Mouse (Mus musculus): ENCODE data around the gene Cox17. TPM values are rescaled to one million over a fixed set of nuclear protein-coding genes. Genes with fewer than 3 reads are reported as not detected.
A peak's percentile ranks its signal among the peaks of the same experiment; 100 is the strongest.

The Cox17 gene
- total RNA-seq, 2 experiments from 2014 or later, result 121 to 152 TPM

DNA sequence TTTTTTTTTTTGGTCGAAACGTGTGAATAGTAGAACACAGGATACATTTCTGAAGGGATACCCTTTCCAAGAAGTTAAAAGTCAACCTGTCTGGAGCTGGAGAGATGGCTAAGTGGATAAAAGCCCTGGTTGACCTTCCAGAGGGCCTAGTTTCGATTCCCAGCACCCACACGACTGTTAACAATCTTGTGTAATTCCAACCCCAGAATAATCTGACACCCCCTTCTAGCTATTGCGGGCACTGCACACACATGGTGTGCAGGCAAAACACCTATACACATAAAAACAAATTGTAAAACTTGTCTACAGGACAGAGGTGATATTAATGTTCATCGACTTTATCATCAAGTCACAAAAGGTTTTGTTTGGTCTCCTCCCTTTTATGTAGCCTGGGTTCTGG lies 797 bp downstream of the Cox17 start:
- intact Hi-C loops (cut with DNase I), result no loop called here
- DNase-seq, result no peak

DNA sequence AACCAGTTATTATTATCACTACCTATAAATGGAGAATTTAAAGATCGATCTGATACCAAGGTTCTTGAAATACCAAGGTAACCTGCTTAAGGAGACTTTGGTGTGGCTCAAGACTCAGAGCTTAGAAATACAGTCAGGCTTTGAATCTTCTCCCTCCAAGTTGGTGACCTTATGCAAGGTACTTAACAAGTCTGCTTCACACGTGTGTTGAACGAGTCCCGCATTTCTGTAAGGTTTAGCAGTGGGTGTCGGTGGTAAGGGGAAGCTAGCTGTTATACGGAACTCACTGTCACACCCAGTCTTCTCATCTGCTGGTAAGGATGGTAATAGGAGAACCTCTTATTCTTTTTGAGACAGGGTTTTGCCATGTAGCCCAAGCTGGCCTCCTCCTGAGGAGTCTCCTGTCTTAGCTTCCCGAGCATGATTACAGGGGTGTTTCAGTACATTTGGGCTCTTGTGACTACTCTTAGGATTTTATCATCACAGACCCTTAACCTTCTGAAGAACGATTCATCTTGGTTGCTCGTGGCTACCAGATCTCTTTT lies 1.5 kb downstream of the Cox17 start:
- intact Hi-C loops (cut with DNase I), result no loop called here
- DNase-seq, result no peak

DNA sequence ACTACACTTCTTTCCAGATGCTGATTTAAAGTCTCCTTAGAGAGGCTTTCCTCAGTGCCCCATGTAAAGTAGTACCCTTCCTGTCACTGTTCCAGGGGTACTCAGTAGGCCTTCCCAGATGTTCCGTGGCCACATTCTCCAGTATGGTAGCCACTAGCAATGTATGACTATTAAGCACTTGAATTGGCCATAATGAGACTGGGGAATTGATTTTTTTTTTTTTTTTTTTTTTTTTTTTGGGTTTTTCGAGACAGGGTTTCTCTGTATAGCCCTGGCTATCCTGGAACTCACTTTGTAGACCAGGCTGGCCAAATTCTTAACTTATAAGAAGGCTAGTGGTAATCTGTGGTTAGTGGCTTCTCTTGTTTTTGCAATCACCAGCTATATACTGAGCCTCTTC lies 3.1 kb downstream of the Cox17 start:
- DNase-seq, result no peak
- intact Hi-C loops (cut with DNase I), result no loop called here

DNA sequence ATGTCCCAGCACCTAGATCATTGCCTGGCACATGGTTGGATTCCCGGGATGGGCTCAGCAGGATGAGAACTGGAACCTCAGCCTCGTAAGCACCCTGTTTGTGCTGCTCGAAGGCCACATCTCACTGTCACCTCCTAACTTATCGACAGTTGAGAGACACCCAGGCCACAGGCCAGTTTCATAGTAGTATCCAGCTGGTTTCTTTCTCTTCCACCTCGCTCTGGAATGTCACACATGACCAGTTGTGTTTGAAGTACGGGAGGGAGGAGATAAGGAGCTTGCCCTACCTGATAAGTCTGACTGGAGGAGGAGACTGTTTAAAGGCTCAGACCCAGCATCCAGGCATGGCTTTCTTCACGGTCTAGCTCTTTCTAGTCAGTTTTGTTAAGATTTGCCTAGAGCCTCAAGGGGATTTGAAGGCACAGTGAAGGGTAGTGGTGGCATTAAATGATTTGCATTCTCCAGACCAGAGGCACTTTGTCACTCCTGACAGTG lies 3.6 kb downstream of the Cox17 start:
- no peak for DNase-seq
- intact Hi-C loops (cut with DNase I), result no loop called here

DNA sequence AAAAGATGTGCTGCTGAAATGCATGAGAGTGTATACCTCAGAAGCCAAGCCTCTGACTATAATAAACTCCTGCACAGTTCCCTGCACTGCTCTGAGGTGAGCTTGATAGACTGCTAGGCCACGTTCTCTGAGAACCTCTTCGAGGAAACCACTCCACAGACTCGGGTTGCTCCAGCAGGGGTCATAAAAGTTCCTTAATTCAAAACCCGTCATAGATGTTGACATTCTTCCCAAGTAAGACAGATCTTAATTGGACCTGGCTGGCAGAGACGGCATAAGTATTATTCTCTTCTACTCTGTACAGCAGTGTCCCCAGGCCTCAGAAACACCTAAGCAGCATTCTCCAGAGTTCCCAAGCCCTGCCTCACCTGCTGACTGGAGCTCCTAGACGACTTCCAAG lies 4.1 kb downstream of the Cox17 start:
- intact Hi-C loops (cut with DNase I), result no loop called here
- DNase-seq, result no peak

- intact Hi-C loops (cut with DNase I), result no loop called here
- no peak for DNase-seq
Observed at GRCm38 (mm10) chr16:38352031-38352430, 5.2 kb downstream of the Cox17 start.

DNA sequence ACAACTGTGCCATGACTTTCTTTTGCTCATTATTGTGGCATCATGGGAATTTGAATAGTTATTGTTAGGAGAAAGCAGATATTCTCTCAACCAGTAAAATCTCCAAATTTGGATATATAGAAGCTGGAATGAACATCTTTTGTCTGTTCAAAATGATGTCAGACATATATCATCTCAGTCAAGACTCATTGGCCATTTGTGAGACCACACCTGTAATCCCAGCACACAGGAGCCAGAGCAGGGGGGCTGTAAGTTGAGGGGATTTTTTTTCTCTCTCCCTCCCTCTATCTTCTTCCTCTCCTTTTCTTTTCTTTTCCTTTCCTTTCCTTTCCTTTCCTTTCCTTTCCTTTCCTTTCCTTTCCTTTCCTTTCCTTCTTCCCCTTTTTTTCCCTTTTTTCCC lies 6.1 kb downstream of the Cox17 start:
- intact Hi-C loops (cut with DNase I), result no loop called here

GRCm38 (mm10) chr16:38353642-38354041 lies 6.9 kb downstream of the Cox17 start:
- intact Hi-C loops (cut with DNase I), result no loop called here
- DNase-seq, result no peak

More for the DNA sequence above, 6.1 kb downstream of the Cox17 start:
- no peak for DNase-seq

DNA sequence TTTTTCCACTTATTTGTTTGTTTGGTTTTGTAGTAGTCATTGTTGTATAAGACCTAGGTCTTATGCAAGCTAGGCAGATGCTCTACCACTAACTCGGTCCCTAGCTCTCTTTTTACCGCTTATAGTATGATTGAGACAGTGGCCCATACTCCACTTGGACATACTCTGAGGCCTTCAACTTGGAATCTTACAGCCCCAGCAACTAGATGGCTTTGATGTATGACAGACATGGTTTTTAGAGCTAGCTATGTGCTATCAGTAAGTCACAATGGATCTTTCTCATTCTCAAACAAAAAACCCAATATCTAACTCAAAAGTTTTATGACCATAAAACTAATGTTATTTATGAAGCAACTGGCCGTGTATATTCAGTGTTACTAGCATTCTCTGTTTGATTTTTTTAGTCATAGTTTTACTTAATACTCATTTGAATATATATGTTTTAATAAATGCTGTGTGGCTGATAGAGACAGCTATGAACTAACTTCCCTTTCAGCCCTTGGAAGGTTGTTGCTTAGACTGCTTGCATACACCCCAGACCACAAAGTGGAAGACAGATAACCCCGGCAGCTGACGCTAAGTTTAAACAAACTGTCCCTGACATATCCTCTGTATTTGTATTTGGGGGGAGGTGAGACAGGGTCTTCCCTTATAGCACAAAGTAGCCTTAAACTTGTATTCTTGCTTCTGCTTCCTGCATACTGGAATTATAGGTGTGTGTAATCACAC lies 7.6 kb downstream of the Cox17 start:
- no peak for DNase-seq
- intact Hi-C loops (cut with DNase I), result no loop called here

DNA sequence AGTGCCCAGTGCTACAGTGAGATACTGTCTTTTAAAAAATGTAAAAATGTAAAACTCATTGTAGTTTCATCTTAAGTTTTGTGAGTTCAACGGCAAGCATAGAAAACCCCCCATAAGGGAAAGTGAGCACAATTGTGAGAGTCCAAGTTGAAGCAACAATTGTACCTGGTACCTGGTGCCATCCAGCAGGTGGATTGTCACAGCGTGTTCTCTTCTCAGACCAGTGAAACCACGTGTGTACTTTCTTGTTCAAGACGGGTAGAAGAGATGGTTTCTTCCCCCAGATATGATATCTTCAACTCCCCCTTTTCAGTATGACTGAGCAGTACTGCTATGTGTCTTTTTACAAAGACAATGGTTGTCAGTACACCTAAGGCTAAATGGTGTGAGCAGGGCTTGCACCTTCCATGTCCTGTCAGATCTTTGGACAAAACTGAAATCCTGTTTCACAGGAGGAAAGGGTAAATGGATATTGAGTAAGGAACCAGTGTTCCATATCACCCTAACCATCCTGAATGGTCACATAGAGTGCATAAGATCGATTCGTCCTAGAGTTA lies 11.5 kb downstream of the Cox17 start:
- DNase-seq, result no peak
- intact Hi-C loops (cut with DNase I), result no loop called here

GRCm38 (mm10) chr16:38359241-38359640 lies 12.4 kb downstream of the Cox17 start:
- intact Hi-C loops (cut with DNase I), result no loop called here
- no peak for DNase-seq

- intact Hi-C loops (cut with DNase I), result no loop called here
- DNase-seq, result no peak
Observed at GRCm38 (mm10) chr16:38359857-38360256, 13.1 kb downstream of the Cox17 start.

GRCm38 (mm10) chr16:38360317-38360716 lies 13.5 kb downstream of the Cox17 start:
- DNase-seq, result no peak
- intact Hi-C loops (cut with DNase I), result no loop called here

DNA sequence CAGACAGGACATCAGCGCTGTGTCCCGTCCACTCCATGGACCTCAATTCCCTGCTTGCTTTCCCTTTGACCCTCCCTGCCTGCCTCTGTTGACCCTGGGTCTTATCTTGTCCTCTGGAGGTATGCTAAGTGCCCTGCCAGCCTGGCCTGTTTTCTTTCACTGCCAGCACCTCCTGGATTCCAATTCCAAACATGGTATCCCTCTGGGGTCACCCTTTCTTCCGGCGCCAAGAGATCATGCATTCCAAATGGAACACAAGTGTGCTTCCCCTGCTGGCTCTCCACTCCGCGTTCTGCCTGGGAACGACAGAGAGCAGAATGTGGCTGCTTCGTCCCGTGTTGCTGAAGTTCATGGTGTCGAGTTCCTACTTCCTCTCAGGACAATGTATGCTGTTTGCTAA lies 15.1 kb downstream of the Cox17 start, which contains the start of gene Popdc2:
Gene Popdc2 (plus strand): TSS at position 277 of the 400 bp plus-strand sequence.
- intact Hi-C loops (cut with DNase I), result no loop called here
- peak in 1 of 2 experiments; percentile 31 for DNase-seq

DNA sequence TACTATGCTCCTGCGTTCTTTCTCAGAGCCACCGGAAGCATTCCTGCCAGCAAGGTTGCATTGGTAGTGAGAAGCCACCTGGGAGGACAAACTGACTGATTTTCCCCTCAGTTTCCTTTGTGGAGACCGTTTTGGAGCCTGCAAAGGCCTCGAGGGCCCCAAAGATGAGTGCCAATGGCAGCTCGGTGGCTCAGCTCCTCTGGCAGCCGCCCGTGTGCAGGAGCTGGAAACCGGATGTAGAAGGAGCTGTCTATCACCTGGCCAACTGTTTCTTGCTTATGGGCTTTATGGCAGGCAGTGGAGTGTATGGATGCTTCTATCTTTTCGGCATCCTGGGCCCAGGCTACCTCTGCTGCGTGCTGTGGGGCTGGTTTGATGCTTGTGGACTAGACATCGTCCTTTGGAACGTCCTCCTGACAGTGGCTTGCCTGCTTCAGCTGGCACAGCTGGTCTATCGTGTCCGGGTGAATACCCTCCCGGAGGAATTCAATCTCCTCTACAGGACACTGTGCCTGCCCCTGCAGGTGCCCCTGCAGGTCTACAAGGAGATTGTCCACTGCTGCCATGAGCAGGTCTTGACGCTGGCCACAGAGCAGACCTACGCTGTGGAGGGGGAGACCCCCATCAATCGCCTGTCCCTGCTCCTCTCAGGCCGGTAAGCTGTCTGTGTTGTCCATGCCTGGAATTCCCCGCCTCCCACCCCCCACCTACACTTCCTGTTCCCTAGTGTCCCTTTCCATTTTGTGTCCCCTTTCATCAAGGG lies 15.9 kb downstream of the Cox17 start:
- no peak for DNase-seq
- intact Hi-C loops (cut with DNase I), result no loop called here

DNA sequence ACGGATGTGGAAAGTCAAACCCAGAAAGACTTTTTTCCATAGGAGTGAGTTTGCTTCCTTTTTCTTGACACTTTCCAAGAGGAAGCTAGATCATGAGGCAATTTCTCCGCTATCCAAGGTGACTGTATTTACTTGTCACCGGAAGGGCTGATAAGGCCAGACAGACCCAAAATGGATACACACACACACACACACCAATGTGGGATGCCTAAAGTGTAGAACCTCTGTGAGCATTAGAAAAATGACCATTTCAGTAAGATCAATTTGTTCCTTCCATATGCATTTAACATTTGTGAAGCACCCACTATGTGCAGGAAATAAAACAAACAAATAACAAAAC lies 16.4 kb downstream of the Cox17 start:
- intact Hi-C loops (cut with DNase I), result no loop called here
- DNase-seq, result no peak

GRCm38 (mm10) chr16:38363657-38364056 lies 16.9 kb downstream of the Cox17 start:
- intact Hi-C loops (cut with DNase I), result no loop called here

DNA sequence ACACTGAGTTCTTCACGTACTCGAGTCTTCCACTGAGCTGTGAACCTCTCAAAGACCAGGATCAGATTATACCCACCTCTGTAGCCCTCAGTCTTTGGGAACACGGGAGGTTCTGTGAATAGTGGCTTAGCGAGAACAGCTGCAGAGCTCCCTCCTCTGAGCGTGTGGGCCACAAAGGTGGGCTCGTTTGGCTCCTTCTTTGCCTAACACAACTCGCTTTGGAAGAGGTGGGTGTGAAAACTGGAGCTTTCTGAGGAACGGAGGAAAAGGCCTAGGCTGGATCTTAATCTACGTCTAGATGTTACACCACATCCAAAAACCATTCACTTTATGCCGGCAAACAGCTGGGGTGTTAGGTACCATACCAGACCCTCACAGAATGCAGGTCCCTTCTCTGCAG lies 18.6 kb downstream of the Cox17 start:
- intact Hi-C loops (cut with DNase I), result no loop called here
- no peak for DNase-seq

More at GRCm38 (mm10) chr16:38363657-38364056, 16.9 kb downstream of the Cox17 start:
- no peak for DNase-seq

- no peak for DNase-seq
- intact Hi-C loops (cut with DNase I), result no loop called here
Observed at GRCm38 (mm10) chr16:38366231-38366630, 19.4 kb downstream of the Cox17 start.

GRCm38 (mm10) chr16:38368336-38368735 lies 21.5 kb downstream of the Cox17 start:
- intact Hi-C loops (cut with DNase I), result no loop called here
- DNase-seq, result peak in 1 of 2 experiments; percentile 48

DNA sequence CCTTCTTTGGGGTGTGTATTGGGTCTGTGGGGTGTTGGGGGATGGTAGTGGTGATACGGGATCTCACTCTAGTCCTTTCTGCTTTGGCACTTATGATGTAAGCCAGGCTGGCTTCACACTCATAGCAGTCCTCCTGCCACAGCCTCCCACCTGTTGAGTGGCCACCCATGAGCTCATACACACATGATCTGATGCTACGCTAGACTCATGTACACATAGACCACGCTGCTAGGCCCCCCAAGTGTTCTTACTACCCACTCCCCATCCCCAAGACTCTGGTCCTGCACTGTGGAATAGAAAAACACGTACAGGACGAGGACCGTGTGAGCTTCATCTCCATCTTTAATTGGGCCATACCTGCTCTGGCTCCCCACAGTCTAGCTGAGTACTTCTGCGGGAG lies 22.2 kb downstream of the Cox17 start:
- intact Hi-C loops (cut with DNase I), result no loop called here
- DNase-seq, result no peak
